Mouse (Mus musculus) bone marrow macrophage, adult 2 months (primary cell): ENCODE results near the gene Fam8a1. TPM values are rescaled to one million over a fixed set of nuclear protein-coding genes. Genes with fewer than 3 reads are reported as not detected.

Experiments
- H3K27ac ChIP-seq: 2 replicates; pipeline ENCODE4 v1.5.1; 2012; ENCODE audit warnings: low read depth, low read length; ENCODE audit not compliant: insufficient read depth
- H3K4me1 ChIP-seq: 2 replicates; pipeline ENCODE4 v1.6.1; 2012; ENCODE audit warnings: low read length; ENCODE audit not compliant: control insufficient read depth, insufficient read depth
- H3K4me3 ChIP-seq: 2 replicates; pipeline ENCODE4 v1.5.1; 2012; ENCODE audit warnings: mild to moderate bottlenecking, low read length, moderate library complexity; ENCODE audit not compliant: insufficient read depth
- CTCF ChIP-seq: IDR thresholded peaks from 2 replicates; pipeline ENCODE4 v1.5.1; 2012; ENCODE audit warnings: low read depth, mild to moderate bottlenecking, low read length, moderate library complexity
- POLR2A ChIP-seq: IDR thresholded peaks from 2 replicates; pipeline ENCODE4 v1.6.1; 2012; ENCODE audit warnings: mild to moderate bottlenecking, low read depth, low read length, borderline replicate concordance
- polyA plus RNA-seq: library from polyadenylated mRNA; stranded (reverse); fragments of >200 nt; gene quantifications from 2 replicates; pipeline ENCODE4 v1.2.4, GENCODE M21; 2012; ENCODE audit not compliant: missing spikeins, insufficient read depth, insufficient read length

Gene Fam8a1
- polyA plus RNA-seq, 1 experiment, result 17.4 TPM

DNA sequence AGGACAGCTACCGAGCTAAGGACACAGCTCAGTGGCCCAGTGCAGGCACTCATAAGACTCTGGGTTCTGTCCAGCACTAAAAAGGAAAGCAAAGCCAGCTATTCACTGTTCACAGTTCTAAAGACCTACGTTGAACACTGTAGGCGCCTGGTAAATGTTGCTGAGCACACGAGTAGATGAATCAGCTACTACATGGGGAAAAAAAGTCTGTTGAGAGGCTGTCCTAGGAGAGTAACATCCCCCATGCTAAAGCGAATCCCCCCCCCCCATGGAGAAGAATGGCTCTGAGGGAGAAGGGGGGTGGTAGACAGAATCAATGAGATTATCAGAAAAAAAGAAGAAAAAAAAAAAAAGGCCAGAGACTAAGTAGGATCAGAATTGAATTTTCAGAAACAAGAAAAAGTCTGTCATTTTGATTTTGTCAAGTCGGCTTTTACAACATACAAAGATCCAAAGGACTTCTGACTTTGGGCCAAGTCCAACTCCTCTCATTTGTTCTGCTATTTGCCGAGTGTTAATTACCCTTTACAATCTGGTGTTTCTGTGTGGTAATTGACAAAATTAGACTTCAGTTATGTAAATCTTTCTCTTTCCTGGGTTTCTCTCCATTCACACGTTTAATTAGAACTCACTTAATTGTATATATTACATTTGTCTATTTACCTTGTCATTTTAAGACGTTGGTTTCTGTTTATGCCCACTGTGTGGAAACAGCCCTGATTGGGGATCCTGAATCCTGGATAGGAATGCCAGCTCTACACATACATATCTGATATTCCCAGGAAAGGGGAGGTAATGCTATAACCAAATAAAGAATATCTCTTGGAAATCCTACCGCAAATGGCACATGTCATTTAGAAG is 28.5 kb upstream of the Fam8a1 start:
- TF ChIP-seq POLR2A, result no peak
- TF ChIP-seq CTCF, result no peak
- Histone ChIP-seq H3K4me3 (no peak overlapping the region), H3K4me1 (no peaks in the 10 kb centered on the region), H3K27ac (no peak overlapping the region)

- TF ChIP-seq CTCF, result 0 out of 2 replicates have a peak, but pooled peaks have one; percentile 33
- no peak for TF ChIP-seq POLR2A
- no peak overlapping the region for H3K27ac ChIP-seq
- H3K4me3 ChIP-seq, result no peak overlapping the region
- no peaks in the 10 kb centered on the region for H3K4me1 ChIP-seq
These were observed 27.0 kb upstream of the Fam8a1 start for GRCm38 (mm10) chr13:46642318-46642717.

- no peak overlapping the region for H3K27ac ChIP-seq
- no peak overlapping the region for H3K4me3 ChIP-seq
- no peaks in the 10 kb centered on the region for H3K4me1 ChIP-seq
- no peak for TF ChIP-seq POLR2A
- TF ChIP-seq CTCF, result no peak
These were observed 25.1 kb upstream of the Fam8a1 start for GRCm38 (mm10) chr13:46644175-46644574.

DNA sequence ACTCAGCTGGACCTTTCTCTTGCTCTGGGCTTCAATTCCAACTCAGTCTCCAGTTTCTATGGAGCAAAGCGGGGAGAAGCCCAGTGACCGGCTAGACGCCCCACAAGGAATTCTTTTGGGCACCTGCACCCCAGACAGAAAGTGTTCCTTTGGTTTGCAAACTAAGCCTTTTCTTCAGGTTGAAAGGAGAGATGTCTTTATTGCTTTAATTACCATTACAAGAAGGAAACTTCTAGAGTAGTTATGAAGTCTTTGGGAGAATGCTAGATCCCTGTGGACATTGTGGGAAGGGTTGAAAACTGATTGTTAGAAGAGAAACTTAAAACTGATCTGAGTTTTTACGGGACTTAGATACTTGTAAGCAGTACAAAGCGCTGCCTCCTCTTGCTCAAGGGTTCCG is 23.8 kb upstream of the Fam8a1 start:
- Histone ChIP-seq H3K4me1 (no peaks in the 10 kb centered on the region), H3K4me3 (no peak overlapping the region), H3K27ac (no peak overlapping the region)
- TF ChIP-seq CTCF (no peak), POLR2A (no peak)

- no peak overlapping the region for H3K27ac ChIP-seq
- TF ChIP-seq CTCF (no peak), POLR2A (no peak)
- no peaks in the 10 kb centered on the region for H3K4me1 ChIP-seq
- H3K4me3 ChIP-seq, result no peak overlapping the region
These were observed 17.5 kb upstream of the Fam8a1 start for GRCm38 (mm10) chr13:46651853-46652252.

- Histone ChIP-seq H3K4me3 (no peak overlapping the region), H3K27ac (no peak overlapping the region), H3K4me1 (no peaks in the 10 kb centered on the region)
- no peak for TF ChIP-seq POLR2A
- no peak for TF ChIP-seq CTCF
These were observed 16.7 kb upstream of the Fam8a1 start for GRCm38 (mm10) chr13:46652671-46653070.

GRCm38 (mm10) chr13:46653671-46654070 is 15.7 kb upstream of the Fam8a1 start:
- TF ChIP-seq CTCF (no peak), POLR2A (no peak)
- H3K4me1 ChIP-seq, result no peaks in the 10 kb centered on the region
- H3K27ac ChIP-seq, result no peak overlapping the region
- no peak overlapping the region for H3K4me3 ChIP-seq

GRCm38 (mm10) chr13:46654566-46654965 is 14.8 kb upstream of the Fam8a1 start:
- Histone ChIP-seq H3K27ac (no peak overlapping the region), H3K4me1 (no peaks in the 10 kb centered on the region), H3K4me3 (no peak overlapping the region)
- TF ChIP-seq CTCF, result no peak
- no peak for TF ChIP-seq POLR2A

- Histone ChIP-seq H3K4me1 (no peaks in the 10 kb centered on the region), H3K4me3 (no peak overlapping the region), H3K27ac (no peak overlapping the region)
- TF ChIP-seq CTCF, result no peak
- TF ChIP-seq POLR2A, result no peak
These were observed 10.1 kb upstream of the Fam8a1 start for GRCm38 (mm10) chr13:46659211-46659610.

- H3K27ac ChIP-seq, result no peak overlapping the region
- H3K4me3 ChIP-seq, result no peak overlapping the region
- TF ChIP-seq CTCF (no peak), POLR2A (no peak)
- H3K4me1 ChIP-seq, result no peaks in the 10 kb centered on the region
These were observed 5.8 kb upstream of the Fam8a1 start for GRCm38 (mm10) chr13:46663461-46663964.
